Mouse (Mus musculus): ENCODE data around the gene Krt19.

DNA sequence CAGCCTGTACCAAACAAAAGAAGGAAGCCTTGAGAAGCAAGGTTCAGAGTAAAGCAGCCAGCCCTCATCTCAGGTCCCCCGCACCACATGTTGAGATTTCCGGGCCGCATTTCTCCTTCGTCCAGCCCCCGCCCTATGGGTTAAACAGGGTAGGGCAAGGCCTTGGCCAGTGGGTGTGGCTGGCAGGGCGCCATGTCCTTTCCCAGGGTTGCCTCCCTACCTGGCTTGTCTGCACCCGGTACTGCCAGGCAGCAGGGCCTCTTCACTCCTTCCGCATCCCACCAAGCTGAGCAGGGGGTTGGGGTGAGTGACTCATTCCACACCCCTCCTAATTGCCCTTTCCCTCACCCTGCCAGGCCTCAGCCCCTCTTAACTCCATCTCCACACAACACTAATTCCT lies 19.6 kb upstream of the Krt19 start:
- TF ChIP-seq EP300 (IDR thresholded peaks at IDR 0.05; ENCODE audit: low read depth) (no peak), CTCF (IDR thresholded peaks at IDR 0.05; ENCODE audit: low read depth) (no peak)

Data from liver, embryonic 14.5 days (tissue).